Mouse (Mus musculus) intestine, postnatal 0 days (tissue): ENCODE measurements around the gene B3gnt2. TPM values are rescaled to one million over a fixed set of nuclear protein-coding genes. Genes with fewer than 3 reads are reported as not detected.

Experiments used
- ATAC-seq: fragments of 200-750 bp; cut with Nextera tagmentation; 2 replicates; pipeline ENCODE4 v1.8.0; 2017; ENCODE audit warnings: mild to moderate bottlenecking, moderate TSS enrichment, moderate library complexity
- H3K27ac ChIP-seq: fragments of 300-500 bp; sonication (generic); 2 replicates; pipeline ENCODE4 v1.5.1; 2014; ENCODE audit warnings: mild to moderate bottlenecking, low read depth, low read length, moderate library complexity
- H3K27me3 ChIP-seq: fragments of 300-500 bp; sonication (generic); replicated peaks from 2 replicates; pipeline ENCODE4 v1.6.1; 2014; ENCODE audit warnings: low read length, mixed read lengths; ENCODE audit not compliant: control insufficient read depth, insufficient read depth
- H3K36me3 ChIP-seq: fragments of 300-500 bp; sonication (generic); 2 replicates; pipeline ENCODE4 v1.6.1; 2014; ENCODE audit warnings: mild to moderate bottlenecking, moderate library complexity; ENCODE audit not compliant: control insufficient read depth, insufficient read depth
- H3K4me1 ChIP-seq: fragments of 300-500 bp; sonication (generic); replicated peaks from 2 replicates; pipeline ENCODE4 v1.6.1; 2014; ENCODE audit warnings: antibody characterized with exemption, low read length, mixed read lengths; ENCODE audit not compliant: control insufficient read depth, insufficient read depth
- H3K4me2 ChIP-seq: fragments of 300-500 bp; sonication (generic); replicated peaks from 2 replicates; pipeline ENCODE4 v1.6.1; 2014; ENCODE audit warnings: low read depth, mild to moderate bottlenecking, moderate library complexity
- H3K4me3 ChIP-seq: fragments of 300-500 bp; sonication (generic); 2 replicates; pipeline ENCODE4 v1.5.1; 2014; ENCODE audit warnings: low read depth, low read length
- H3K9ac ChIP-seq: fragments of 300-500 bp; sonication (generic); 2 replicates; pipeline ENCODE4 v1.6.1; 2014; ENCODE audit warnings: mild to moderate bottlenecking, low read depth, low read length
- H3K9me3 ChIP-seq: fragments of 300-500 bp; sonication (generic); 2 replicates; pipeline ENCODE4 v1.6.1; 2016; ENCODE audit warnings: mixed run types; ENCODE audit not compliant: control insufficient read depth
- CTCF ChIP-seq: sonication (generic); IDR thresholded peaks from 2 replicates; pipeline ENCODE4 v1.5.1; 2016; ENCODE audit warnings: low read depth, mild to moderate bottlenecking, control low read depth, antibody characterized with exemption, moderate library complexity
- WGBS: fragments of 180-500 bp; shearing (Covaris S2); extraction: QIAGEN DNeasy Blood & Tissue Kit; methylation state at CpG from one replicate; pipeline ENCODE4 v1.1.7; 2014; 5-methylcytosine and 5-hydroxymethylcytosine counted together
- polyA plus RNA-seq: library from polyadenylated mRNA; unstranded; fragments of >200 nt; fragmentation: Nextera tagmentation; extraction: Ambion mirVana; gene quantifications from 2 replicates; pipeline ENCODE4 v1.2.1, GENCODE M21; 2015

Gene B3gnt2
- polyA plus RNA-seq, 1 experiment from 2014 or later = 15.1 TPM

- TF ChIP-seq CTCF = no peak
- ATAC-seq = no peak
- Histone ChIP-seq H3K4me2 (no peak overlapping the region), H3K9ac (no peak overlapping the region), H3K27ac (no peak overlapping the region), H3K9me3 (no peaks in the 10 kb centered on the region), H3K36me3 (no peaks in the 10 kb centered on the region), H3K4me3 (no peak overlapping the region), H3K4me1 (peaks cover 16% of the 10 kb centered on the region), H3K27me3 (no peaks in the 10 kb centered on the region)
- WGBS = 63% methylated on average over 2 of the region's 2 CpGs
These were observed 7.1 kb downstream of the B3gnt2 start for GRCm38 (mm10) chr11:22853477-22854157.

- WGBS = 75% methylated on average over 1 of the region's 1 CpGs
- Histone ChIP-seq H3K27me3 (no peaks in the 10 kb centered on the region), H3K4me3 (no peak overlapping the region), H3K9ac (no peak overlapping the region), H3K36me3 (no peaks in the 10 kb centered on the region), H3K4me2 (no peak overlapping the region), H3K27ac (no peak overlapping the region), H3K4me1 (peaks cover 23% of the 10 kb centered on the region), H3K9me3 (no peaks in the 10 kb centered on the region)
- no peak for TF ChIP-seq CTCF
- no peak for ATAC-seq
These were observed 8.3 kb downstream of the B3gnt2 start for GRCm38 (mm10) chr11:22852510-22852909.

GRCm38 (mm10) chr11:22851416-22851815 is 9.3 kb downstream of the B3gnt2 start:
- no peak overlapping the region for H3K9ac ChIP-seq
- H3K4me2 ChIP-seq = no peak overlapping the region
- H3K4me1 ChIP-seq = peaks cover 30% of the 10 kb centered on the region
- no peak overlapping the region for H3K4me3 ChIP-seq
- H3K36me3 ChIP-seq = no peaks in the 10 kb centered on the region
- H3K27me3 ChIP-seq = no peaks in the 10 kb centered on the region
- WGBS = 32% methylated on average over 4 of the region's 4 CpGs
- H3K9me3 ChIP-seq = no peaks in the 10 kb centered on the region
- ATAC-seq = no peak
- no peak for TF ChIP-seq CTCF
- no peak overlapping the region for H3K27ac ChIP-seq

GRCm38 (mm10) chr11:22850077-22850476 is 10.7 kb downstream of the B3gnt2 start:
- Histone ChIP-seq H3K4me1 (peaks cover 34% of the 10 kb centered on the region), H3K27ac (no peak overlapping the region), H3K4me3 (no peak overlapping the region), H3K4me2 (no peak overlapping the region), H3K9ac (no peak overlapping the region), H3K9me3 (no peaks in the 10 kb centered on the region), H3K27me3 (no peaks in the 10 kb centered on the region), H3K36me3 (no peaks in the 10 kb centered on the region)
- ATAC-seq = no peak
- 67% methylated on average over 4 of the region's 4 CpGs for WGBS
- no peak for TF ChIP-seq CTCF

- WGBS = 33% methylated on average over 5 of the region's 5 CpGs
- Histone ChIP-seq H3K4me3 (no peak overlapping the region), H3K4me1 (peaks cover 36% of the 10 kb centered on the region), H3K9ac (no peak overlapping the region), H3K27ac (peak overlapping the region; percentile 54; the same call in 1 of the 2 replicates), H3K36me3 (no peaks in the 10 kb centered on the region; the same call in 1 of the 2 replicates), H3K27me3 (no peaks in the 10 kb centered on the region), H3K9me3 (no peaks in the 10 kb centered on the region), H3K4me2 (no peak overlapping the region)
- TF ChIP-seq CTCF = no peak
- no peak; the same call in 1 of the 2 replicates for ATAC-seq
These were observed 12.0 kb downstream of the B3gnt2 start for GRCm38 (mm10) chr11:22848649-22849195.

- TF ChIP-seq CTCF = no peak
- H3K9ac ChIP-seq = no peak overlapping the region
- H3K4me2 ChIP-seq = peak overlapping the region; percentile 17; the same call in 1 of the 2 replicates
- H3K36me3 ChIP-seq = no peaks in the 10 kb centered on the region; the same call in 1 of the 2 replicates
- ATAC-seq = peak; percentile 60
- 22% methylated on average over 8 of the region's 8 CpGs for WGBS
- H3K4me1 ChIP-seq = peaks cover 36% of the 10 kb centered on the region
- H3K27ac ChIP-seq = peak overlapping the region; percentile 54
- H3K4me3 ChIP-seq = no peak overlapping the region
- H3K9me3 ChIP-seq = no peaks in the 10 kb centered on the region
- no peaks in the 10 kb centered on the region for H3K27me3 ChIP-seq
These were observed 12.8 kb downstream of the B3gnt2 start for GRCm38 (mm10) chr11:22847732-22848648.
